Mouse (Mus musculus) gastrocnemius, postnatal 36 days (tissue): ENCODE data around the gene Cox8b. TPM values are rescaled to one million over a fixed set of nuclear protein-coding genes. Genes with fewer than 3 reads are reported as not detected.
A peak's percentile ranks its signal among the peaks of the same experiment; 100 is the strongest.

Experiments used
- DNase-seq, 2 experiments: peaks; one replicate each; pipeline ENCODE4 v3.0.0; 2022
- intact Hi-C: fragments of 180-260 bp; cut with DNase I; formaldehyde crosslinking; loops from one replicate; pipeline ENCODE4 v1.15.1; 2025
- total RNA-seq, 2 experiments: library from RNA; stranded (reverse); gene quantifications; 2 replicates each; pipeline ENCODE4 v1.2.3; 2021

Gene Cox8b
- total RNA-seq, 2 experiments from 2014 or later: 1,837 to 1,924 TPM

DNA sequence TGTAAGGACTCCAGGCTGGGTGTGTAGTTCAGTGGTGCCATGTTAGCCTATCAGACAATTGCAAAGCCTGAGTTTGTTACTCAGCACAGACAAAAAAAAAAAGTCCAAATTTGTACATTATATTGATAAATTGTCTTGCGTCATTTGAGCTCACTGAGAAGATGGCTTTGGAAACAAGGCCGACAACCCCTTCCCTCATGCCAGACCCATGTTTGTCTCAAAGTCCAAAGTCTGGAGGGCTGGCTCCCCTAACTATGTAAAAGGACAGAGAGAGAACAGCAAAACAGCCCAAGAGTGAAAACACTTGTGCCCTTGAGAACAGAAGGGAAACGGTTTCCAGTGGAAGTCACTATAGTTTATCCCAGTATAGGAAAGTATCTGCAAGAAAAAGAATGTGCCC, 19.8 kb downstream of the Cox8b start:
- no peak for DNase-seq
- intact Hi-C loops: loop anchor here (2.0 kb wide), 1 partner anchor 24 kb away; the partner anchor contains the start of genes Bet1l, Gm45785 and Ric8a

DNA sequence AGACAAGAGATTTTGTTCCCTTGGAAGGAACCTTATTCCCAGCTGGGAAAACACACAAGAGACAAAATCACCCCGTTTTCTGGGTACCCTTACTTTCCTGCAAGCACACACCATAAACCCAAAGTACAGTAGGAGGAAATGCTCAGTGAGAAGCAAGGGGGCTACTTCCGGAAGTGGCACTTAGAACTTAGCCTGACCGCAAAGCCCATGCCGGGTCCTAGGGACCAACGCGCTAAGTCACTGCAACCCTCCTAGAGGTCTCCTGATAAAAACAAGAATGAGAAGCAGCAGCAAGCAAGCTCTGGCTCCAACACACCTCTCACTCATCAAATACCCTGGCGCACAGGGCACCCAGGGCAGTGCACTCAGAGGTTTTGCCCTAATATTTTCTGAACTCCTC, 20.9 kb downstream of the Cox8b start:
- no peak for DNase-seq
- intact Hi-C loops: no loop called here

- intact Hi-C loops: no loop called here
- no peak for DNase-seq
Measured at GRCm38 (mm10) chr7:140877364-140877763, 22.9 kb downstream of the Cox8b start.

DNA sequence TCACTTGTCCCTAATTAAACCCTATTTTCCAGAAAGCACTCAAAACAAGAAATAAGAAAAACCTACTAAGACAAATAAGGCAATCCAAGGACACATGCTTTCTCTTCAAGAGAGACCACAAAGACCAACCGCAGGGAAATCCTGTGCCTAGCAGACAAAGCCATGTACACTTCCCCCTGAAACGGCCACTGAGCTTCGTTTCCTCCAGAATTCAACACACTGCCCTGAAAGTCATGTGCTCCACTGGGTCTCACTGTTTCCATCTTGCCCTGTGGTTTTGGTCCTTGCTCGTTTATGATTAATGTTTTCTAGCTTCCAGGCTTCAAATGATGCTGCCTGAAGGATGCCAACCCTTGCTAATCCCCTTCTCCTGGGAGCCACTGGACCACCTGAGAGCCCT, 26.0 kb downstream of the Cox8b start:
- intact Hi-C loops: no loop called here
- no peak for DNase-seq

DNA sequence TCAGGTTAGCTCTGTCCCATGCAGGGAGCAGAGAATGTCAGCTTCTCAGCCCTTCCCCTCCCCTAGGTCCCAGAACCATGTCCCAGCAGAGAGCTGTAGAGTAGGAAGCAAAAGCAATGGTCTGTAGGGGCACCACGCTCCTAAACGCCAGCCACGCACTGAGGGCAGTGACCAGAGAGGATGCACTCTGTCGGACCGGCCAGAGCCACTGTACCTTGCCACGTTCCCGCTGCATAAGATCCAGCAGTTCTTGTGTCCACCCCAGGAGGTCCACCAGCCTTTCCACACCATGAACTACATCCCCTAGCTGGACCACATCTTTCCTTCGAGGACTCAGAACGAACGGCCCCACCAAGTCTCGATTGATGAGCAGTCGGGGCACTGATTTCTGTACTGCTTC, 35.5 kb downstream of the Cox8b start:
- intact Hi-C loops: no loop called here
- DNase-seq: no peak

DNA sequence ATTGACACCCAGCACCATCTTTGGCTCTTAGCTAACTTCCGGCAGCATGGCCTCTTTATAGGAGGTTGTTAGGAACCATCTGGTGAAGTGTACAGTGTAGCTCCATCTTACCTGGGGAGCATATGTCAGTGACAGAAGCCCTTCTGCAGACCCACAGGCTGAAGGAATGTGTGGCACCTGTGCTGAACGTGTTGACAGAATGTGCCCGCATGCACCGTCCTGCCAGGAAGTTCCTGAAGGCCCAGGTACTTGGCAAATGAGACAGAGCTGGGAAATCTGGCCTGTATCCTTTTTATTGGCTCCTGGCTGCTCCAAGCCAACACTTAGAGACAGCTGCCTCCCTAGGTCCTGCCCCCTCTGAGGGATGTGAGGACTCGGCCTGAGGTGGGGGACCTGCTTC, 39.5 kb downstream of the Cox8b start:
- no peak for DNase-seq
- intact Hi-C loops: no loop called here

GRCm38 (mm10) chr7:140859997-140860396, 40.2 kb downstream of the Cox8b start:
- intact Hi-C loops: no loop called here

GRCm38 (mm10) chr7:140858746-140859145, 41.5 kb downstream of the Cox8b start:
- no peak for DNase-seq
- intact Hi-C loops: no loop called here

More at GRCm38 (mm10) chr7:140859997-140860396, 40.2 kb downstream of the Cox8b start:
- DNase-seq: no peak

- intact Hi-C loops: loop anchor here (2.0 kb wide), 1 partner anchor 23 kb away; the partner anchor contains the start of gene Psmd13
- DNase-seq: no peak
Measured at GRCm38 (mm10) chr7:140857550-140858505, 42.4 kb downstream of the Cox8b start, which contains the start of gene Bet1l. Gene Bet1l, minus strand, starts transcription at chr7:140857577.

DNA sequence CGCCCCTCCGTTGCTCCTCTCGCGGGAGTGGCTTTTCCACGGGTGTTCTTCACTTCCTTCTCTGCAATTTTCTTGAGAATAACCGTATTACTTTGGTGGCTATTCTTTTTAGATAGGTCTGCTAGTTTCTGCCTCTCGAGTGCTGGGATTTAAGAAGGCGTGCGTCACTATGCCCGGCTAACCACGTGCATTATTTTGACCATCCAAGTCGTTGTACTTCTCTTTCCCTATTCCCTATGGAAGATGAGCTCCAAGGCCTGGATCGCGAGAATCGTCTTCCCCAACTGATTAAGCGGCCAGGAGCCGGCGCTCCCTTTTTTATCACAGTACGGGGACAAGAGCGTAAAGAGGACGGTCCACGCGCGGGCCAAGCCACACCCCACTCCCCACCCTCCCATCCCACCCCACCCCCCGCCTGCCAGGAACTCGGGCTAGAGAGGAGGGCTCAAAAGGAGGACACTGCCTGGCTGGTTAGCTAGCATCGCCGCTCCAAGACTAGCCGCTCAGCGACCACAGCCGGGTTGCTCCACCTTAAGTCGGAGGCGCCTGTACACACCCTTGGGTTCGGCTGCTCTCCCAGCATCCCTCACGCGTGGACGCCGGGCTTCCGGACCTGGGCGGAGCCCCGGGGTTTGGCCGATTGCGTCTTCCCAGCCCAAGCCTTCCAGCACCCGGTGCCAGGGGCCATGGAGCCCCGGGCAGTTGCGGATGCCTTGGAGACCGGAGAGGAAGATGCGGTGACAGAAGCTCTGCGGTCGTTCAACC, 43.3 kb downstream of the Cox8b start, which contains the start of gene Ric8a:
Ric8a (plus strand) TSS at position 173 of the 765 bp plus-strand sequence.
- intact Hi-C loops: loop anchor here (2.0 kb wide), 1 partner anchor 24 kb away; the partner anchor contains the start of gene Psmd13
- DNase-seq: peak; percentile 87 to 88

GRCm38 (mm10) chr7:140855860-140856784, 44.1 kb downstream of the Cox8b start, which contains the start of gene Gm45785:
Gene Gm45785, minus strand, starts transcription at chr7:140856331.
- intact Hi-C loops: loop anchor here (2.0 kb wide), 2 partner anchors 25 to 47 kb away; partner anchors contain the start of gene Psmd13
- peak; percentile 75 to 80 for DNase-seq

GRCm38 (mm10) chr7:140855181-140855580, 45.1 kb downstream of the Cox8b start:
- DNase-seq: no peak
- intact Hi-C loops: loop anchor here (2.0 kb wide), 1 partner anchor 48 kb away; no protein-coding TSS in a partner anchor

DNA sequence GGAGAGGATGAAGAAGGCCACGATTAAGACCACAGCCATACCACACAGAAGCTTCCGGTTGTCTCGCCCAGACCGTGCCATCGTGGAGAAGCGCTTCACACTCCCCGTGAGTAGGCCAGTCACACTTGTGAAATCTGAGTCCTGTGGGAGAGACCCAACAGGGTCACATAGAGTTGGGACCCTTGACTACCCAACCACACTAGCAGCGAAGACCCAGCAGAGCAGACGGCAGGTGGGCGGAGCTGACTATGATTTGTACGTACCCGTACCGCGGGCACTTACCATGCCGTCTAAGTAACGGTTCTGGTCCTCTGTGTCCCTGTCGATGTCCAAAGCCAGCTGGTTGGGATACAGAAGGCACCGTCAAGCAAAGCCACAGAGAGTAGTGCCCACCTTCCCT, 45.8 kb downstream of the Cox8b start:
- DNase-seq: no peak
- intact Hi-C loops: loop anchor here (2.0 kb wide), 1 partner anchor 48 kb away; no protein-coding TSS in a partner anchor

DNA sequence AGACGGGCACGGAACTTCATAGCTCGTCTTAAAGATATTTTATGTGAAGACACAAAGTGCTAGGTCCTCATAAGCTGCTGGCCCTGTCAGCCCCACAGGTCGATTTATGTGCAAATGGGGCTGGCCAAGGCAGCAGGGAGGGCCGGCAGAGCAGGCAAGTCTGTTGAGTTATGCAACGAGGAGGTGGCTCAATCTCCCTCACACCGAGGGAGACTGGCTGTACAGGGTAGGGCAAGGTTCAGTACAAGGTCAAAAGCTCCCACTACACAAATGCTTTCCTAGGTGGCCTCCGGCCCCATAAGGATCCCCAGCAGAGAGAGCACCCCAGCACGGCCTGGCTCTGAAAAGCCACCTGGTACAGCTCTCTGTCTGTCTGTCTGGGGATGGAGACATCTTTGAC, 46.9 kb downstream of the Cox8b start:
- DNase-seq: no peak

DNA sequence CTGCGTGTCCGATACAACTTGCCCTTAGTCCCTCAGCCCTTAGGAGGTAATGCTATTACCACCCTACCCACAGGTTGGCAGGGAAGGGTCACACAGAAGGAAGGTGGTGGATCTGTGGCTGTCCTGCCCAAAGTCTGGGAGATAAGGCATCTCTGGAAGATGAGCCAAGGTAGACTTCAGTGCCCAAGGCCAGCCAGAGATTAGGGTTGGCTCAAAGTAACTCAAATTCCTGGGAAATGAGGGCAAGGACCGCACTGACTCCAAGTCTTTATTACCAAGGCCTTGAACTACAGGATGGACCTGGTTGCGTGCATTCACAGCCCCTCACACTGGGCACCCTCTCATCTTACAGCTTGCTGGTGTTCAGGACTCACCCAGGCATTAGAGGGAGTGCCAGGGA, 48.3 kb downstream of the Cox8b start:
- no peak for DNase-seq
- intact Hi-C loops: no loop called here

More for the DNA sequence above, 46.9 kb downstream of the Cox8b start:
- intact Hi-C loops: no loop called here
